Mouse (Mus musculus) stomach, embryonic 14.5 days (tissue): ENCODE data around the gene Scml4. TPM values are rescaled to one million over a fixed set of nuclear protein-coding genes. Genes with fewer than 3 reads are reported as not detected.

Source experiments
- ATAC-seq: fragments of 200-750 bp; cut with Nextera tagmentation; 2 replicates; pipeline ENCODE4 v1.8.0; 2017; ENCODE audit warnings: low read depth, moderate TSS enrichment; ENCODE audit not compliant: insufficient number of reproducible peaks, insufficient read depth, low FRiP score
- H3K27ac ChIP-seq: fragments of 300-500 bp; sonication (generic); 2 replicates; pipeline ENCODE4 v1.5.1; 2014; ENCODE audit warnings: mild to moderate bottlenecking, low read length, moderate library complexity, mixed read lengths
- H3K27me3 ChIP-seq: fragments of 300-500 bp; sonication (generic); 2 replicates; pipeline ENCODE4 v1.6.1; 2014; ENCODE audit warnings: low read length, control low read depth, mixed read lengths; ENCODE audit not compliant: control insufficient read depth, insufficient read depth
- H3K36me3 ChIP-seq: fragments of 300-500 bp; sonication (generic); 2 replicates; pipeline ENCODE4 v1.6.1; 2014; ENCODE audit warnings: mild to moderate bottlenecking, control low read depth, low read length, moderate library complexity, mixed read lengths; ENCODE audit not compliant: control insufficient read depth, insufficient read depth
- H3K4me1 ChIP-seq: fragments of 300-500 bp; sonication (generic); 2 replicates; pipeline ENCODE4 v1.6.1; 2014; ENCODE audit warnings: low read length, control low read depth, mixed read lengths; ENCODE audit not compliant: control insufficient read depth, insufficient read depth
- H3K4me2 ChIP-seq: fragments of 300-500 bp; sonication (generic); replicated peaks from 2 replicates; pipeline ENCODE4 v1.6.1; 2014; ENCODE audit warnings: low read depth, low read length, control low read depth
- H3K4me3 ChIP-seq: fragments of 300-500 bp; sonication (generic); 2 replicates; pipeline ENCODE4 v1.5.1; 2014; ENCODE audit warnings: low read depth, low read length, control low read depth
- H3K9ac ChIP-seq: fragments of 300-500 bp; sonication (generic); replicated peaks from 2 replicates; pipeline ENCODE4 v1.6.1; 2014; ENCODE audit warnings: low read depth, mild to moderate bottlenecking, control low read depth, low read length, moderate library complexity, mixed read lengths
- H3K9me3 ChIP-seq: fragments of 300-500 bp; sonication (generic); 2 replicates; pipeline ENCODE4 v1.6.1; 2016; ENCODE audit warnings: low read depth, low read length, control low read depth; ENCODE audit not compliant: control insufficient read depth
- WGBS: fragments of 180-500 bp; shearing (Covaris S2); extraction: QIAGEN DNeasy Blood & Tissue Kit; methylation state at CpG from one replicate; pipeline ENCODE4 v1.1.7; 2014; 5-methylcytosine and 5-hydroxymethylcytosine counted together
- polyA plus RNA-seq: library from polyadenylated mRNA; unstranded; fragments of >200 nt; fragmentation: Nextera tagmentation; extraction: Ambion mirVana; gene quantifications from 2 replicates; pipeline ENCODE4 v1.2.1, GENCODE M21; 2014

Scml4 gene
- polyA plus RNA-seq, 1 experiment from 2014 or later: 4.7 TPM

DNA sequence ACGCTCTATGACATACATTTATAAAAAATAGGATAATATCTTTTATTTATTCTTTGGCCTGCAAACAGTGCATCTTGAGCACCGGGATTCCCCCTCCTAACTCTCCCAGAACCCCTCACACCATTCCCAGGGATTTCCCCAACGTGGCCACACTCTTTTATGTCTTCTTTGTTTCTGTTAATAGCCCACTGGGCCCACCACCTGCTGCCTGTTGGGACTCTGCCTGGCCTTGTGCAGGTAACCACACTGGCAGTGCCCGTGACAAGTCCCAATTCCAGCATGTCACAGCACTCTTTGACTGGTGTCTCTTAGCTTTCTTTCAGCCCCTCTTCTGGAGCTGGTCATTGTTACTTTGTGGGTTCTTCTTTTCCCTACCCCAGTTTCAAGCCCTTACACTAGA, 5.3 kb upstream of the Scml4 start:
- ATAC-seq: no peak
- H3K4me3 ChIP-seq: no peak overlapping the region
- H3K4me1 ChIP-seq: no peaks in the 10 kb centered on the region; the same call in 1 of the 2 replicates
- 59% methylated on average over 4 of the region's 4 CpGs for WGBS
- H3K4me2 ChIP-seq: no peak overlapping the region
- no peaks in the 10 kb centered on the region; the same call in 1 of the 2 replicates for H3K9me3 ChIP-seq
- no peak overlapping the region for H3K9ac ChIP-seq
- no peaks in the 10 kb centered on the region for H3K36me3 ChIP-seq
- H3K27me3 ChIP-seq: no peaks in the 10 kb centered on the region
- peak overlapping the region; percentile 58; the same call in 1 of the 2 replicates for H3K27ac ChIP-seq

DNA sequence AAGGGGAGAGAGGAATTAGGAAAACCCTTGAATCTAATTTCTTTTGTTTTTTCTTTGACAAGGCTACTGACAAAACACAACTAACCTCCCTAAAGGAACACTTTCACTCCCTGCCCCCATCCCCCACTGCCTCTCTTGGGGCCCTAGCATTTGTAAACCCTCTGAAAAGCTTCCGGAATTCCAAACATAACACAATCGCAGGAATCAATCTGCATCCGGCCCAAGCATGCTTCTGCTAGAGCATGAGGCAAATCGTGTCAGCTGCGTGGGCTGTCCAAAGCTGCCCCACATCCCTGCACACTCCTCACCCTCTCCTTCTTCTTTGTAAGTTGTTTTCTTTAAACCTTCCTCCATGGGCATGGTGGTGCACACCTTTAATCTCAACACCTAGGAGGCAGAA, 4.9 kb upstream of the Scml4 start:
- H3K9me3 ChIP-seq: no peaks in the 10 kb centered on the region; the same call in 1 of the 2 replicates
- H3K4me2 ChIP-seq: no peak overlapping the region
- H3K4me3 ChIP-seq: no peak overlapping the region
- peak; percentile 36; the same call in 1 of the 2 replicates for ATAC-seq
- no peaks in the 10 kb centered on the region for H3K27me3 ChIP-seq
- no peak overlapping the region for H3K9ac ChIP-seq
- H3K27ac ChIP-seq: peak overlapping the region; percentile 58; the same call in 1 of the 2 replicates
- peaks cover 3% of the 10 kb centered on the region for H3K4me1 ChIP-seq
- no peaks in the 10 kb centered on the region for H3K36me3 ChIP-seq
- WGBS: 16% methylated on average over 5 of the region's 5 CpGs

DNA sequence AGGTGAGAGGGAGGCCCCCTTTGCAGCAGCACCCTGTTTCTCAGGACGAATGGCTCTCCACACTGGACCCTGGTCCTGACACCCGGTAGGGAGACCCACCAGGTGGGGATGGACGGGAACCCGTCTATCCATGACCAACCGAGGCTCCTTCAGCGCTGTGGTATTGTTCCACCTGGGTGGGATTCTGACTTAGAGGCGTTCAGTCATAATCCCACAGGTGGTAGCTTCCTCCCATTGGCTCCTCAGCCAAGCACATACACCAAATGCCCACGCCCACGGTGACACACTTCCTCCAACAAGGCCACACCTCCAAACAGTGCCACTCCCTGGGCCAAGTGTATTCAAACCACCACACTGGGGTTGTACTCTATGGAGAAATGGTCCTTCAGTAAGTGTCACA, 3.6 kb upstream of the Scml4 start:
- H3K4me3 ChIP-seq: no peak overlapping the region
- no peak for ATAC-seq
- H3K36me3 ChIP-seq: no peaks in the 10 kb centered on the region
- no peak overlapping the region for H3K9ac ChIP-seq
- H3K4me2 ChIP-seq: no peak overlapping the region
- no peaks in the 10 kb centered on the region; the same call in 1 of the 2 replicates for H3K9me3 ChIP-seq
- peaks cover 7% of the 10 kb centered on the region for H3K4me1 ChIP-seq
- no peaks in the 10 kb centered on the region for H3K27me3 ChIP-seq
- 96% methylated on average over 9 of the region's 9 CpGs for WGBS
- no peak overlapping the region for H3K27ac ChIP-seq

DNA sequence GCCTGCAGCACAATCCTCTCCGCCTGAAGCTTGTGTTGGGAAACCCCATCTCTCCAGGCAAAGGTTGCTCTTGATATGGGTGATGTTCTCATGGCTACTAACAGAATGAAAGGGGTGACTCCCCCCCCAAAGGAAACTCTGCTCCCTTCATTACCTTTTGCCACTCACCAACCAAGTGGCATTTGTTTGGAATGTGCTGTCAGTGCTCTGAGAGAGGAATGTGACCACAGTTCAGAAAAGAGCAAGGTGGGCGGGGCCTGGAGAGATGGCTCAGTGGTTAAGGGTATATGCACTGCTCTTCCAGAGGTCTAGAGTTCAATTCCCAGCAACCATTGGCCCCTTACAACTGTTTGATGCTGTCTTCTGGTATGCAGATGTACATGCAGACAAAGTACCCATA, 3.1 kb upstream of the Scml4 start:
- Histone ChIP-seq H3K9me3 (no peaks in the 10 kb centered on the region; the same call in 1 of the 2 replicates), H3K4me3 (no peak overlapping the region), H3K4me2 (no peak overlapping the region), H3K27me3 (no peaks in the 10 kb centered on the region), H3K27ac (no peak overlapping the region), H3K9ac (no peak overlapping the region), H3K36me3 (no peaks in the 10 kb centered on the region), H3K4me1 (peaks cover 9% of the 10 kb centered on the region)
- ATAC-seq: no peak
- 88% methylated on average over 2 of the region's 2 CpGs for WGBS

DNA sequence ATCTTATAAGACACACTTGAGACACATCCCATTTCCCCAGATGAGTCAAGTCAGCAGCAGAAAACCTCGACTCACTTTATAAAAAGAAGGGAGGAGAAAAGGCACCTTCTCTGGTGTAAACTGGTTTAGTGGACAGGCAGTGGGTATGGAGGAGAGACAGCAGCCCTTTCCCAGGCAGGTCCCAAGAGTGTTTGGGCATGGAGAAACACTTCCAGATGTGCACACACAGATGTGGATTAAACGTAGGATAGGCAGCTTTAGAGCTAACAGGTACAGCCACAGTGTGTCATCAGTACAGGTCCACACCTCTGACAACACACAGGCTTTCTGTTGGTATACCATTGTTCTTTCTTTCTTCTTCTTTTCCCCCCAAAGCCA, 400 bp upstream of the Scml4 start:
- WGBS: 29% methylated on average over 2 of the region's 2 CpGs

DNA sequence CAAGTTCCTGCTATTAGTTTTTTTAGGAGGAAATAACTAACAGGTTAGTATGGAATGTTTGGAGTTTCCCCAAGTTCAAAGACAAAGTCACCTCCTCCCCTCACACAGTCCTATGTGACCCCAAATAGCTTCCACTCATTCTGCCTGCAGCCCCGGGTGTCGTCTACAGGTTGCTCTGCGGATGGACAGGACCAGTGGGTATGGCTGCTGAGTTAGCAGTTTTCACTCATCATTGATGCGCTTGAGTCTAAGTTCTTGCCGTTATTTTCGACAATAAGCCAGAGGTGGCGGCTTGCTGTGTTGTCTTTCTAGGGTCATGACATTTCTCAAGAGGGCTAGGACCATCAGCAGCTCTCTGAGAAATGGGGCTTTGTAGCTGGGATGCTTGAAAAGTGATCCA, 1.3 kb downstream of the Scml4 start:
- Histone ChIP-seq H3K27me3 (no peaks in the 10 kb centered on the region), H3K9ac (no peak overlapping the region), H3K4me1 (peaks cover 22% of the 10 kb centered on the region), H3K9me3 (no peaks in the 10 kb centered on the region), H3K27ac (no peak overlapping the region), H3K4me3 (no peak overlapping the region), H3K36me3 (no peaks in the 10 kb centered on the region), H3K4me2 (no peak overlapping the region)
- 77% methylated on average over 7 of the region's 7 CpGs for WGBS
- ATAC-seq: no peak

More for the DNA sequence above, 400 bp upstream of the Scml4 start:
- Histone ChIP-seq H3K36me3 (no peaks in the 10 kb centered on the region), H3K4me3 (no peak overlapping the region), H3K4me1 (peaks cover 22% of the 10 kb centered on the region), H3K27me3 (no peaks in the 10 kb centered on the region), H3K9ac (no peak overlapping the region), H3K9me3 (no peaks in the 10 kb centered on the region), H3K27ac (no peak overlapping the region), H3K4me2 (no peak overlapping the region)
- ATAC-seq: no peak

DNA sequence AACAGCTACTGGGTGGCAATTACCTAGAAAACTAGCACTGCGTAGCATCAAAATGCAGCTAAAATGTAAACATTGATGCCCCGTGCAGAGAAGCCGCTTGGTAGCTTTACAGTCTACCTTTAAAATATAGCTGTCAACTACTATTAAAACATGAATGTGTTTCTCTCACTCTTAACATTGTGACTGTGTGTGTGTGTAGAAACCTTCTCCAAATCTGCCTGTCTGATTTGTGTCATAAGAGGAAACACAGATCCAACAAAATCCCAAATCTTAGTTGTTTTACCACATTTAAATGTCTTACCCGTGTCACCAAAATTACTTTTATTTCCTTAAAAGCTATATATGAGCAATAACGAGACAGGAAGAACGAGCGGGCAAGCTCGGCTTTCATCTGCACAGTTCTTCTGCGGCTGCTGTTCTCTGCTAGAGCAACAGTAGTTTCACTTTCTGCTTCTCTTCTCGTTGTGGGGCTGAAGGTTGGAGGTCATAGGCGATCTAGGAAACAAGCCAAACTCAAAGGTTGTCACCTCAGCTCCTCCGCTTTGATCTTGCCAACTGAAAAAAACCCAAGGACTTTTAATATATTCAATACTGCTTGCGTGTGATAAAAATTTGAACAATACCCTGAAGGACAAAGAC, 2.1 kb downstream of the Scml4 start:
- WGBS: 47% methylated on average over 13 of the region's 13 CpGs
- H3K9me3 ChIP-seq: no peaks in the 10 kb centered on the region
- H3K4me3 ChIP-seq: no peak overlapping the region
- peak overlapping the region; percentile 15 for H3K4me2 ChIP-seq
- no peak overlapping the region for H3K9ac ChIP-seq
- no peak overlapping the region for H3K27ac ChIP-seq
- no peaks in the 10 kb centered on the region for H3K36me3 ChIP-seq
- ATAC-seq: no peak
- peaks cover 22% of the 10 kb centered on the region for H3K4me1 ChIP-seq
- no peaks in the 10 kb centered on the region for H3K27me3 ChIP-seq

DNA sequence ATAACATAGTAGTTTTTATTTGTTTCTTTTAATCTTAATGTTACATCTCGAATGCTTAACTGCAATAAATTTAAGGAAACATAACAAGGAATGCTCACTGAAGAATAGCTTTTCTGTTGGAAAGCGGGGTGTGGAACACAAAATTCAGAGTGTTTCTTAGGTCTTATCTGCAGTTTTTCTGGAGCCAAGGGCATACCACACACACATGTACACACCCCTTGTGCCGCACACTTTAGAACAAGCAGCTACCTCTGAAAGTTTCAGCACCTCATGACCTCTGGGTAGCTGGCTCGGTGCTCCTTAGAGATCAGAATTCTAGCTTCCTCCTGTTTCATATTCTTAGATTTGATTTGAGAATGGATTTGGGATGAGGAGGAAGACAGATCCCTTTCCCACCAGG, 2.6 kb downstream of the Scml4 start:
- H3K27me3 ChIP-seq: no peaks in the 10 kb centered on the region
- H3K27ac ChIP-seq: no peak overlapping the region
- H3K4me3 ChIP-seq: no peak overlapping the region
- peaks cover 22% of the 10 kb centered on the region for H3K4me1 ChIP-seq
- no peaks in the 10 kb centered on the region for H3K9me3 ChIP-seq
- ATAC-seq: no peak
- H3K9ac ChIP-seq: no peak overlapping the region
- H3K36me3 ChIP-seq: no peaks in the 10 kb centered on the region
- H3K4me2 ChIP-seq: no peak overlapping the region
- WGBS: 70% methylated on average over 4 of the region's 4 CpGs
